ENCODE assay signal across 16 mouse cellular contexts in the genomic region with DNA sequence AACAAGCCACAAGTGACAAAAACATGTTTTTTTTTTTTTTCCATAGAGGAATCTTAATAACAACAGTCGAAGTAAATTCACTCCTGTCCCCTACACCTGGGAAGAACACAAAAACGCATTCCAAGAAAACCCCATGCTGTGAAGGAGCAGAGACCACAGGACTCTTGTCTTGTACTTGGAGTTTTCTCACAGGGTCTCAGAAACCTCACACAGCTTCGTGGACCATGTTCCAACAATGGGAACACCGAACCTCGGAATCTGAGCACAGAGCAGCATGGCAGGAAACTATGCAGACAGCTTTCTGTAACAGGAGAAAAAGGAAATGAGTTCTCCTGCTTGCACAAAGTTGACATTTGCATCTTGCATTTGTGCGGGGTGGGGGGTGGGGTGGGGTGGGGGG. TPM values are rescaled to one million over a fixed set of nuclear protein-coding genes. Genes with fewer than 3 reads are reported as not detected.
"Had no signal": no experiment of that assay in that cellular context is flagged by ENCODE, and none has a peak within 500 bp of the region (broad histone marks: within the 10 kb centered on the region; RNA-seq: fewer than 3 reads in every experiment).

No protein-coding gene starts in this region.

- H3K9ac ChIP-seq: kidney, embryonic 15.5 days; limb, embryonic 13.5 days; liver, embryonic 14.5 days; midbrain, embryonic 13.5 days had no signal

- H3K27me3 ChIP-seq: kidney, embryonic 15.5 days; limb, embryonic 13.5 days; midbrain, embryonic 13.5 days had no signal

- H3K36me3 ChIP-seq: kidney, embryonic 15.5 days; limb, embryonic 13.5 days; midbrain, embryonic 13.5 days had no signal

- H3K27ac ChIP-seq: limb, embryonic 13.5 days; liver, embryonic 14.5 days; midbrain, embryonic 13.5 days had no signal

- H3K4me3 ChIP-seq: kidney, embryonic 15.5 days; limb, embryonic 13.5 days; midbrain, embryonic 13.5 days had no signal

- DNase-seq: kidney, postnatal 25 days; lung, adult 18-20 months; lung, postnatal 36 days; right cerebral cortex, postnatal 14 days; thymus, postnatal 4 days had no signal

- H3K4me2 ChIP-seq: kidney, embryonic 15.5 days; limb, embryonic 13.5 days; midbrain, embryonic 13.5 days had no signal

- ATAC-seq: midbrain, embryonic 13.5 days had no signal

- H3K9me3 ChIP-seq: kidney, embryonic 15.5 days; limb, embryonic 13.5 days; midbrain, embryonic 13.5 days had no signal

RNA-seq across cellular contexts. Expression of gene Ctrb1, which starts 58.0 kb away (rescaled TPM):
- total RNA-seq: layer of hippocampus, adult 18-20 months; layer of hippocampus, postnatal 10 days; left cerebral cortex, postnatal 36 days; megakaryocyte progenitor cell, adult 5-6 weeks; midbrain, postnatal 0 days had no signal
- polyA plus RNA-seq: lung, embryonic 16.5 days; midbrain, postnatal 0 days; neural tube, embryonic 14.5 days had no signal
